Mouse (Mus musculus) fat pad, adult 2 months (tissue): ENCODE results near the gene Zc3h8.

ENCODE experiments used
- DNase-seq: peaks from one replicate; pipeline ENCODE4 v3.0.0-alpha.2; 2011; ENCODE audit warnings: low read depth, low spot score; ENCODE audit errors: extremely low read depth

Zc3h8 gene

DNA sequence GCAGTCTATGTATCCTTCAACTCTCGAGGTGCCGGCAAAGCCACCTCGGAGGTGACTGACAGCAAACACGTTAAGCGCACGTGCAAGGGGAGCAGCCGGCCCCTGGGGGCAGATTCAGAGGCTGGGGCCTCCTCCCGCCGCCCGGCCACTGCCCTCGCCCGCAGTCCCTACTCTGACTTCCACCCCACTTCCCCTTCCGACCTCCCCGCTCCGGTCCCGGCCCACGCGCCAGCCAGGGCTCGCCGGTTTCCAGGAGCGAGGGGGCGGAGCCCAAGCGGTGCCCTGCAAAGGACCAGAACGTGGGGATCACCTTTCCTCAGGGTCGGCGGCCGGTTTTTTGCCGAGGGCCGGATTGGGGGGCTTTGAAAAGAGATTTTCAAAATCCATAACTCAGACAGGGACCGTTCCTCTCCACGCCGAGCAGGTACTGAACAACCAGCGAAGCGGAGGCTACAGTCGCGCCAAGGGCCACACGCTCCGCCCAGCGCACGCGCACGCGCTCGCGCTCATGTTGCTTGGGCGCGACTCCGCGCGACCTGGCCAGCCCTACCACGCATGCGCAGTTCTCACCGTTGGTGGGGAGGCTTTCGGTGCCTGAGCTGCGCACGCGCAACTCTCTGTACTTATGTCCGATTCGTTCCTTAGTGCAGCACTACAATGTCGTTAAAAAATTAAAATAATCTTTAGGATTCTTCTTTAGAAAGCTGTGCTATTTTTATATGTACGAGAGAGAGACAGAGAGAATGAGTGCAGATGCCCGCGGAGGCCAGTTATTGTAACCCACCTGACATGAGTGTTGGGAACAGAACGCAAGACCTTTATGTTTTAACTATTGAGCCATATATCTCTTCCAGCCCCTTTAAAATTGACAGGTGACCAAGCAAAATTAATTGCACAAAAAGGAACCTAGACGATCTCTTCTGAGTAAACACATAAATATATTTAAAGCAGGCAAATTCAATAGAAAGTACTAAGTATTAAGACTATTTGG lies at the start of gene Zc3h8:
Gene Zc3h8 (minus strand): TSS at position 540 of the 991 bp plus-strand sequence.
- no peak for DNase-seq

DNA sequence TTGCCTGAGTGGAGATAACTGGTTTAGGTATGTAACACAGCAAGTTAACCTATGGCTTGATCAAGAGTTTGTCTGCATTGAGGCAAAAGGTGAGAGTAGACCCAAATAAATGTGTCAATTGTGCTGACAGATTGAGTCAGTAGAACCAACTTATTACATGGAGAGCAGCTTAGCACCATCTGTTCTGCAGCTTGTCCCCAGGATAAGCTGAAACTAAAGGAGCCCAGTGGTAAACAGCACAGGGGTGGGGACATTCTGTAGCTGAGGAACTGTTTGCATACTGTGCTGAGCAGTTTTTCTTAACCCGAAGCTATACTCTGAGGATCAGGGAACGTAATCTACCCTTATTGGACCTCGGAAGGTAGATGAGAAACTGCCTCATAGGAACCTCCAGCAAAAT lies 40.9 kb upstream of the Zc3h8 start:
- DNase-seq, result no peak

- no peak for DNase-seq
These were observed 31.7 kb upstream of the Zc3h8 start for GRCm38 (mm10) chr2:128975572-128975971.

DNA sequence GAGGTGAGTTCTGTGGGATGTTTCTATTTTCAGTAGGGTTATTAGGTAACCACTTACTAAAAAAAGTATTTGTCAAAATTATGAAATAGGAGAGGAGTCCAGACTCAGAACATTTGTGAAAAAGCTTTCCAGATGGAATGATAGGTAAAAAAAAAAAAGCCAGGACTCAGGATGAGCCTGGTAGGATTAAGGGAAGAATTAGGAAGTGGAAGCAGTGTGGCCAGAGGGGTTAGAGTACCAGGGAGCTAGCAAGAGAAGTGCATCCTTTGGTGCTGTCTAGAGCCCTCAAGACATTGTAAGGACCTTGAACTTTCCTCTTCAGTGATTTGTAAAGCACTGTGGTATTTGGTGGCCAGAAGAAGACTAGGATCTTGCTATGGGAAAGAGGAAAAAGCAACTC lies 28.4 kb upstream of the Zc3h8 start:
- DNase-seq, result no peak

DNA sequence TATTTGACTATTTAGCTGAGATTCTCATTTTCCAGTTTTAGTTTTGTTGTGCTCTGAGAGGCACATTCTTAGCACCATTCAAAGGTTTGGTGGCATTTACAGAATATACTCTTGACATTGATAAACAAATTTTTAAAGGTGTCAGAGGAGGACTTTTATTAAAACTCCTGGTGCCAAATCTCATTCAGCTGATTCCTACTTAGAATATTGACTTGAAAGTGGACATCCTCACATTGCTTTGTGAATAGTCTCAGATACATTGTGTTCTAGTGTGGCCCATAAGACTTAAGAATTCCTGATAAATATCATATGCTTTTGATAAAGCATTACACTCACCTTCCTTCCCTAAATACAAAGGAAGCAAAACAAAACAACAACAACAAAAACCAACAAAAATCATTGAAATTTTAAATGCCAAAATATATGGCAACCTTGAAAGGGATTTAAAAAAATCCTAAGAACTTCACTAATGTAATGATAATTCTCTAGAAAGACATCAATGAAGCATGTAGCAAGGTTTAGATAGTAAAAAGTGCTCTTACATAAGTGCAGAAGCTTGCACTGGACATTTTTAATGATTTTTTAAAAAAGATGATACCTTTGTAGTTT lies 24.7 kb upstream of the Zc3h8 start:
- no peak for DNase-seq

DNA sequence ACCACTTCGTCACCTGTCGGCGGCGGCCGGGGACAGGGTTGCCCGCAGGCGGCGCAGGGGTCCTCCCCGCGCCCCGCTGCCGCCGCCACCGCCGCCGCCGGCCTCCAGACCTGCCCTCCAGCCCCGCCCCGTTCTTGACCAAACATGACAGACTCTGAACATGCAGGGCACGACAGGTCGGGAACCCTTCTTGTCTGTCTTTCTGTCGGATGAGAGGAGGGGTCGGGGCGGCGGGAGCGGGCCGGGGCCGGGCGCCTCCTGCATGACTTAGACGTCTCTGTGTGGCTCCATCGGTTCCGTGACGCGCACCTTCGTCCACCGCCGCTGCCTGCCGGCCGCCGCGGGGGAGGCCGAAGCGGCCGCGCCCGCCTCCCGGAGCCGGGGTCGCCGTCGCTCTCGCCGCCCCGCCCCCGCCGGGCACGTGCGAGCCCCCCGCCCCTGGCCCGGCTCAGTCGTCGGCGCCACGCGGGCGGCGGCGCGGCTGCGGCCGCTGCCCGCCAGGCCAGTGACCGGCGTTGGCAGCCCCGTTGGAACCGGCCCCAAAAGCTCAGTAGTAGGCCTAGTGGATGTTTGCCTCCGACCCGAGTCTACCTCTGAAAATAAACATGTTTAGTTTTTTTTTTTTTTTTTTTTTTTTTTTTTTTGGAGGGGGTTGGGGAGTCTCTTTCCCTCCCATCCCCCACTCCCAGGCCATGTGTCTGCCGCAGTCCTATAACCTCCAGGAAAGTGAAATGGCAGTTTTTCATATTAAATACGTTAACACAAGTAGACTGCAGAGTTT lies 24.0 kb upstream of the Zc3h8 start, which contains the start of gene Gm10762:
Gene Gm10762 (minus strand): TSS at position 65 of the 781 bp plus-strand sequence.
- DNase-seq, result no peak

GRCm38 (mm10) chr2:128966641-128967580 lies 23.0 kb upstream of the Zc3h8 start, which contains the start of gene Zc3h6:
Zc3h6 (plus strand) TSS chr2:128967402.
- DNase-seq, result peak; percentile 62

DNA sequence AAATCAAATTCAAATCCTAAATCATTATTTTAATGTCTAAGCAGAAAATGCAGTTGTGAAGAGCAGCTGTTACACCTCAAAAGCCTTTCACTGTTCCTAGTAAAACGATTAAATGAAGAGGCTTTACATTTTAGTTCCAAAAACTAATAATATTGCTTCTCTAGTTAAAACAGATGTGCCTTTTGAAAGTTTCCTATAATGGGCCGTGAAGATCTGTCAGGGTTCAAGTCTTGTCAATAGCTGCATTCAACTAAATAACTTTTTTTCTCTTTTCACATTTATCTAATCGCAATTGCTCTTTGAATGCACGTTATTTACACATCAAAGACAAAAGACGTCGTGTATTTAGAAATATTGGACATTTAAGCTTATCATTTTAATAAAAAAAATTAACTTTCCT lies 22.4 kb upstream of the Zc3h8 start:
- no peak for DNase-seq

DNA sequence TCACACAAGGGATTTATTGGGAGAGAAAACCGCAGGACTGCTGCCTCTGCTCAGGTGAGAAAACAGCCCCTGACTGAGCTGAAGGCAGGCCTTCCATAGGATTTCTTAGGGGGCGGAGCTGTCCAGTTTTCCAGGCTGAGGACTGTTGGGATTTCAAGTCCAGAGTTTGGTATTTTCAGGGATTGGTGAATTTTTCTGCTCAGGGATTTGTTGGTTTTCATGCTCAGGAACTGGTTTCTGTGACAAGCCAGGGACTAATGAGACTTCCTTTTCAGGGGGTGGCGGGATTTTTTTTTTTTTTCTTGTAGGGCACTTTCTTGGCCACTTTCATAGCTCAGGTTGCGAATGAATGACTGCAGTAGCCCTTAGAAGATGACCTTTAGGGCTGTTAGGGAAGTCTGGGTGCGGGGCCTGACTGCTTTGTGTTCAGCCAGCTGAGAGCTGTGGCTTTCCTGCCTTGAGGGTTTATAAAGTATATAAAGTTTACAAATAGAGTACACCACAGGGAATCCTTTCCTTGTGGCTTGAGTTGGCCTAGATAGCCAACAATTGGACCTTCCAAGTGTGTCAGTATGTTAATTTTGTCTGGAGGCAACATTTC lies 21.7 kb upstream of the Zc3h8 start:
- DNase-seq, result no peak

DNA sequence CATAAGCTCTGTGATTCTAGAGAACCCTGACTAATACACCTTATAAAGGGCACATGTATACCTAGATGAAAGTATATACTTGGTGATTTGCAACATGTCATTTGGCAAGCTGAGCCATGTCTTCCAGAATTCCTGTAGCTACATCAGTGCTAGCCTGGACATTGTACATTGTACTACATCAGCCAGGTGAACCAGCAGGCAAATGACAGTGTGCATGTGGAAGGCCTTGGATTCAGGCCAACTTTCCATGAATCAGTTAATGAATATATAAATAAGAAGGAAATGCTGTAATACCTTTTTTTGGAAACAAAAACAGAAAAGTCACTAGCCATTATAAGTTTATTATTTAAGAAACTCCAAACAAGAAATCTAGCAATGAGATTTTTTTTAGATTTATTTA lies 10.3 kb upstream of the Zc3h8 start:
- DNase-seq, result no peak

GRCm38 (mm10) chr2:128947962-128948588 lies 4.2 kb upstream of the Zc3h8 start:
- no peak for DNase-seq

GRCm38 (mm10) chr2:128936256-128936655 lies 7.6 kb downstream of the Zc3h8 start:
- no peak for DNase-seq

GRCm38 (mm10) chr2:128930704-128931103 lies 13.2 kb downstream of the Zc3h8 start:
- no peak for DNase-seq

- no peak for DNase-seq
These were observed 15.4 kb downstream of the Zc3h8 start for GRCm38 (mm10) chr2:128928446-128928845.

DNA sequence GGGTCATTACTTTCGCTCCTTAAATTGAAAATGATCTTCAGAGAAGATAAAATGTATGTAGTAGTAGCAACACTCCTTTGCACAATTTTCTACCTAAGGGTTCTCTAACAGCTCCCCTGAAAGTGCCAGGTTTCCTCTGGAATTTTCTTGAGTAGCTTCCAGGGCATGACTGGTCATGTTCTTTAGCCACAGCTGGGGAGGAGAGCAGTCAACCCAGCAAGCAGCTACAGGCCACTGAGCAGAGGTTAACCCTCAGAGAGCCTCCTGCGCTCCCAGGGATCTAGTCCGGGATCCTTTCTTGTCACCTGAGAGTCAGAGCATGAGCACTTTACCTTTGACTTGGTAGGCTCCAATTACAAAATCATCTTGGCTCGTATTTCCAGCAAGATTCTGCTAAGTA lies 19.1 kb downstream of the Zc3h8 start:
- DNase-seq, result peak; percentile 63

DNA sequence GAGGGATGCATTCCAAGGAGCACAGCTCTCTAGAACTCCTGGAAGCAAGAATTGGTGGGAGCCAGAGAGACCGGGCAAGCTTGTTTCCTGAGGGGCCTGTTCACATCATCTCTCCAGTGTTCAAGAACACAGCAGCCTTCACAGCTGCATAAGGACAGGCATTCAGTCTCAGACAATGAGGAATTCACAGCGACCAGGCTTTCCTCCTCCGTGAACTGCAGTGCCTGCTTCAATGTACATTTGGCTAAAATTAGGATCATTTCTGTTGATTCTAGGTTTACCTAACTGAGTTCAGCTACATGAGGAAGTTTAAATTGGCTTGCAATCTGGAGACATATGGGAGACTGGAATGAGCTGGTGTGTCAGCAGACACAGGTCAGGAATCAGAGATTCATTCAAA lies 27.3 kb downstream of the Zc3h8 start:
- DNase-seq, result no peak

- DNase-seq, result no peak
These were observed 28.9 kb downstream of the Zc3h8 start for GRCm38 (mm10) chr2:128914978-128915377.

DNA sequence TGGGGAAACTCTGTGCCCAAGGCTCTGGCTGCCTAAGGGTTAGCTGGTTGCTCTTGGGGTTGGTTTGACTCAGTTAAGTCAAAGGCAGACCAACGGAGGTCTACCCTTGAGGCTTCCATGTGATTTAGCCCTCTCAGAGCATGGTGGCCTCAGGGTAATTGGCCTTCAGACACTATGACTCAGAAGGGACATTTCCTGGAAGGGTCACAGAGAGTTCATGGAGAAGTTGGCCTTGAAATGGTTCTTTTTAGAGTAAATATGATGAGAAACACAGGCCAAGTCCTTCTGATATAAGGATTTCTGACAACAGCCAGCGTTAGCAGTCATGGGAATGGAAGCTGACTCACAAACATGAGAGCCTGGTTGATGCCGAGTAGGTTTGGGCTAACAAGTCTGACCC lies 40.2 kb downstream of the Zc3h8 start:
- DNase-seq, result no peak

DNA sequence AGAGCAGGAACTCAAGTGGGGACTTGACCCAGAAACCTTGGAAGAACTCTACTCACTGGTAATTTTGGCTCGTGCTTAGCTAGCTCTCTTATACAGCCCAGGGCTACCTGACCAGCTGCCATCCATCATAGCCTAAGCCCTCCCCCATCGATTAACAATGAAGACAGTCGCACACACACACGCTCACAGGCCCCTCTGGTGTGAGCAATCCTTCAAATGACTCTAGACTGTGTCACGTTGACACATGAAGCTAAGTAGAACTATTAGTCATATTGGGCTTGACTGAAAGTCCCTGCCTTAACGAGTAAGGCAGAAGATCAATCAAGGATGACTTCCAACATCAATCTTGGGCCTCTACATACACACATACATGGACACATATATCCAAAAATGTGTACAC lies 41.0 kb downstream of the Zc3h8 start:
- DNase-seq, result no peak
